Mouse (Mus musculus) heart, postnatal 0 days (tissue): ENCODE measurements around the gene Zbtb38. TPM values are rescaled to one million over a fixed set of nuclear protein-coding genes. Genes with fewer than 3 reads are reported as not detected.
A peak's percentile ranks its signal among the peaks of the same experiment; 100 is the strongest.

Experiments used
- ATAC-seq: fragments of 200-750 bp; cut with Nextera tagmentation; 2 replicates; pipeline ENCODE4 v1.8.0; 2017; ENCODE audit warnings: low read depth, moderate number of reproducible peaks, moderate library complexity; ENCODE audit not compliant: insufficient read depth
- DNase-seq: peaks from one replicate; pipeline ENCODE4 v3.0.0-alpha.2; 2016; ENCODE audit warnings: low spot score
- H3K27ac ChIP-seq: fragments of 300-500 bp; sonication (generic); 2 replicates; pipeline ENCODE4 v1.5.1; 2014; ENCODE audit warnings: low read depth, mild to moderate bottlenecking
- H3K27me3 ChIP-seq: fragments of 300-500 bp; sonication (generic); 2 replicates; pipeline ENCODE4 v1.6.1; 2014; ENCODE audit warnings: low read length, mixed read lengths; ENCODE audit not compliant: control insufficient read depth, insufficient read depth
- H3K36me3 ChIP-seq: fragments of 300-500 bp; sonication (generic); replicated peaks from 2 replicates; pipeline ENCODE4 v1.6.1; 2014; ENCODE audit warnings: low read length, mixed read lengths; ENCODE audit not compliant: control insufficient read depth, insufficient read depth
- H3K4me1 ChIP-seq: fragments of 300-500 bp; sonication (generic); 2 replicates; pipeline ENCODE4 v1.6.1; 2014; ENCODE audit warnings: antibody characterized with exemption; ENCODE audit not compliant: control insufficient read depth, insufficient read depth
- H3K4me2 ChIP-seq: fragments of 300-500 bp; sonication (generic); 2 replicates; pipeline ENCODE4 v1.6.1; 2014; ENCODE audit warnings: low read depth, mild to moderate bottlenecking, low read length, moderate library complexity
- H3K4me3 ChIP-seq: fragments of 300-500 bp; sonication (generic); 2 replicates; pipeline ENCODE4 v1.5.1; 2014; ENCODE audit warnings: low read depth, low read length
- H3K9ac ChIP-seq: fragments of 300-500 bp; sonication (generic); replicated peaks from 2 replicates; pipeline ENCODE4 v1.6.1; 2014; ENCODE audit warnings: low read depth, low read length, mixed read lengths
- H3K9me3 ChIP-seq: fragments of 300-500 bp; sonication (generic); replicated peaks from 2 replicates; pipeline ENCODE4 v1.6.1; 2016; ENCODE audit warnings: low read length; ENCODE audit not compliant: control insufficient read depth
- CTCF ChIP-seq: IDR thresholded peaks from 2 replicates; pipeline ENCODE4 v1.5.1; 2016; ENCODE audit warnings: antibody characterized with exemption, control low read depth, low read depth
- EP300 ChIP-seq: IDR thresholded peaks from 2 replicates; pipeline ENCODE4 v1.6.1; 2016; ENCODE audit warnings: antibody characterized with exemption, low read depth
- WGBS: fragments of 180-500 bp; shearing (Covaris S2); extraction: QIAGEN DNeasy Blood & Tissue Kit; methylation state at CpG from one replicate; pipeline ENCODE4 v1.1.7; 2014; 5-methylcytosine and 5-hydroxymethylcytosine counted together
- polyA plus RNA-seq: library from polyadenylated mRNA; unstranded; fragments of >200 nt; fragmentation: Nextera tagmentation; extraction: Ambion mirVana; gene quantifications from 2 replicates; pipeline ENCODE4 v1.2.1, GENCODE M21; 2015
- total RNA-seq: library from RNA; depleted of rRNA; stranded (reverse); fragments of >200 nt; gene quantifications from 2 replicates; pipeline ENCODE4 v1.2.3, GENCODE M21; 2014; ENCODE audit warnings: low replicate concordance; rRNA removed

The Zbtb38 gene
- total RNA-seq (31.8 and 44.5 TPM in 2 replicates), polyA plus RNA-seq (27.5 and 28.7 TPM in 2 replicates)

DNA sequence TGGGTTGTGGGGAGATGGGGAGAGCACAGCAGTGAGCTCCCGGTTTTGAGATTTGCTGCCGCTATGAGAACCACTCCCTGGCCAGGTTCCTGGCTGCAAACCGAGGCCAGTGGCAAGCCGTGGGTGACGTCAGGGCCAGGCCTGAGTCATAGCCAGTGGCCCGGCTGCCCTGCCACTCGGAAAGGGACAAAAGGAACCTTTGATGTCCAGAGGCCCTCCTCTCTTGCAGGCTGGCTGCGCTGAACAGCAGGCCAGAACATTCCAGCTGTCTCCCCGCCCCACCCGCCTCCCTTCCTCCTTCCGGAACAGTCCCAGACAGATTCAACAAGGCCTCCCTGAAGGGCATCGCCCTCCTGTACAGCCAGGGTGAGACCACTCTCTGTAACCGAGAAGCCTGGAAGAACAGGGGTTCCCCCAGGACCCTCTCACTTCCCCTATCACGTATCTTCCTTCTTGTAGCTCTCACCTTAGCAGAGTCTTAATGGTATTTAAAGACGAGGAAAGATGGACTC is at the start of gene Zbtb38:
Gene Zbtb38, minus strand, starts transcription at position 229 of the 512 bp plus-strand sequence.
- H3K36me3 ChIP-seq = peaks cover 30% of the 10 kb centered on the region
- H3K9me3 ChIP-seq = no peaks in the 10 kb centered on the region
- WGBS = 10% methylated on average over 15 of the region's 15 CpGs
- peak within 1 kb of the TSS; percentile 45 for H3K4me2 ChIP-seq
- peak within 1 kb of the TSS; percentile 86 for H3K27ac ChIP-seq
- DNase-seq = peak; percentile 94
- H3K27me3 ChIP-seq = no peaks in the 10 kb centered on the region
- H3K4me3 ChIP-seq = no peak within 1 kb of the TSS
- peaks cover 13% of the 10 kb centered on the region for H3K4me1 ChIP-seq
- no peak within 1 kb of the TSS for H3K9ac ChIP-seq
- no peak for TF ChIP-seq CTCF
- peak; percentile 95 for ATAC-seq

DNA sequence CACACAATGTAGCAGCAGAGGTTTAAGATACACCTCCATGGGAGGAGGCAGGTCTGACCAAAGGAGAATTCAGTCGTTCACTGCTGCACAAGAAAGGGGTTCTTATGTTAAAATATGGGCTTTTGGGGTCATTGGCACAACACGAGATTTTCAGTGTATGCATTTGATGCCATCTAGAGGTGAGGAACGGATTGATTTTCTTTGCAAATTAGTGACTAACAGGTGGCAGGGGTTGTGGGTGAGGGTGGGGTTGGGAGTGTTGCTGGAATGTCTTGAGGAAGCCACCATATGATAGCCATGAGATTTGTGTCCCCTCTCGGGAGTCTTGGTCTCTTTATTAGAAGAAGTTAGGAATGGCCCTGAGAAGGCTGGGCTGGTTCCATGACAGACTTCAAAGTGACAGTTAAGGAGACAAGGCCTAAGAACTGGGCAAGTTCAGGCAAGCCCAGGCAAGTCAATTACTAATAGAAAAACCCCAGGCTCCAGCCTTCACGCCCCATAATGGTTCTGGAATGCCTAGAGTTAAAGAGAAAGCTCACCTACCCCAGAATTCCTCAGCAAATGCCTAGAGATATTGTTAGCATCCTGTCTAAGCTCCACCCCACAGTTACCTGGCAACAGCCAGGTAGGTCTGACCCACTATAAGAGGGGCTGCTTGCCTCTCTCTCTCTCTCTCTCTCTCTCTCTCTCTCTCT is 47.6 kb upstream of the Zbtb38 start:
- Histone ChIP-seq H3K27ac (no peak overlapping the region), H3K36me3 (no peaks in the 10 kb centered on the region), H3K9ac (no peak overlapping the region), H3K4me1 (no peaks in the 10 kb centered on the region), H3K4me3 (no peak overlapping the region), H3K9me3 (no peaks in the 10 kb centered on the region), H3K27me3 (no peaks in the 10 kb centered on the region), H3K4me2 (no peak overlapping the region)
- 22% methylated on average over 5 of the region's 5 CpGs for WGBS
- TF ChIP-seq CTCF (peak; percentile 58), EP300 (no peak)
- DNase-seq = peak; percentile 26
- no peak for ATAC-seq

DNA sequence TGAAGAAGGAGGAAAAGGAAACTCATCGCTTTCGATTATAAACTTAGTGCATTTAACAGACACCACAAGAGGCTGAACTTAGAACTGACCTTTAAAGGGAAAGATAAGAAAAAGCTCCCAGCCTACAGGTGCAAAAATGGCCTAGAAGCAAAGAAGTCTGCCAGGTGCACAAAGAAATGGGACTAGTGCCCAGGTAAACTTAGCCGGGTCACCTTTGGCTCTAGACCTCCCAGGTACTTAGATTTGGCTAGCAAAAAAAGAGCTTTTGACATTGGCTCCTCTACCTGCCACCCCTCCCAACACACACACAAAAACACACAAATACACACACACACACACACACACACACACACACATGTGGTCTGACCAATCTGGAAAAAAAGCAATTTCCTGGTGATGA is 44.7 kb upstream of the Zbtb38 start:
- Histone ChIP-seq H3K27me3 (no peaks in the 10 kb centered on the region), H3K9me3 (no peaks in the 10 kb centered on the region), H3K9ac (no peak overlapping the region), H3K4me1 (no peaks in the 10 kb centered on the region), H3K27ac (no peak overlapping the region), H3K4me3 (no peak overlapping the region), H3K36me3 (no peaks in the 10 kb centered on the region), H3K4me2 (no peak overlapping the region)
- 93% methylated on average over 3 of the region's 3 CpGs for WGBS
- ATAC-seq (no peak), DNase-seq (no peak)
- TF ChIP-seq CTCF (no peak), EP300 (no peak)

DNA sequence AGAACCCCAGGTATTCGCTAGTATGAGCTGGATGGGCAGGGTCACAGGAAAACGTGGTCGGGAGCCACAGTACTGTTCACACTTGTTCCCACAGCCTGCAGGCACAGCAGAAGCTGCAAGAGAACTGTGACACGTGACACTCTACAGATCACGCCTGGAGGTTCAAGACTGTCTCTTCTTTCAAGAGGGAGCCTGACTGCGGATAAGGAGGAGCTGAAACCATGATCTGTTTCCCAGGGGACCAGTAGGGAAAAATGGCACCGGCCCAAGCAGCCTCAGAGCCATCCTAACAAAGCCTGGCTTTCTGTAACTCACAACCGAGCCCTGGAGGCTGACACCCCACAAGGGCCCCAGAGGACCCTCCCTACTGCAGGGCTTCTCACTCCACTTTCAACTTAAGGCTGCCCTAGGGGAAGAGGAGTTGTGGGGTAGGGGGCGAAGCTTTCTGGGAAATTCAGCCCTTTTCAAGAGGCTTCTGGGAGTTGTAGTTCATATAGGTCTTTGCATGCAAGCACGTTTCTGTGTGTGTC is 42.8 kb upstream of the Zbtb38 start:
- ATAC-seq = peak; percentile 82
- peak overlapping the region; percentile 36; the same call in 1 of the 2 replicates for H3K9ac ChIP-seq
- WGBS = 5% methylated on average over 10 of the region's 10 CpGs
- peak overlapping the region; percentile 75 for H3K4me2 ChIP-seq
- TF ChIP-seq CTCF (no peak), EP300 (no peak)
- peak overlapping the region; percentile 32; the same call in 1 of the 2 replicates for H3K27ac ChIP-seq
- no peaks in the 10 kb centered on the region for H3K4me1 ChIP-seq
- no peaks in the 10 kb centered on the region for H3K9me3 ChIP-seq
- peak; percentile 64 for DNase-seq
- peak overlapping the region; percentile 45 for H3K4me3 ChIP-seq
- H3K27me3 ChIP-seq = no peaks in the 10 kb centered on the region
- H3K36me3 ChIP-seq = no peaks in the 10 kb centered on the region

DNA sequence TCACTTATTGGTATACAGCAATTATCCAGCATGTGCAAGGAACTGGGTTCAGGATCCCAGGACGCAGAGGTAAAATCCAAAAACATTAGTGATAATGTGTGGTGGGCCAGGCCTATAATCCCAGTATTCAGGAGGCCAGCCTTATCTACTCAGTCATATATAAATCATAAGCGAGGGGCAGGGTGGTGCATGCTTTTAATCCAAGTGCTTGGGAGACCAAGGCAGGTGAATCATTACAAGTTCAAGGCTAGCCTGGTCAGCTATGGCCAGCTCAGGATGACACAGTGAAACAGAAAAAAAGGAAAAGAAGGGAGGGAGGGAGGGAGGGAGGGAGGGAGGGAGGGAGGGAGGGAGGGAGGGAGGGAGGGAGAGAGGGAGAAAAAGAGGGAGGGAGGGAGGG is 42.0 kb upstream of the Zbtb38 start:
- Histone ChIP-seq H3K4me1 (no peaks in the 10 kb centered on the region), H3K9ac (no peak overlapping the region), H3K36me3 (no peaks in the 10 kb centered on the region), H3K9me3 (no peaks in the 10 kb centered on the region), H3K27ac (no peak overlapping the region), H3K27me3 (no peaks in the 10 kb centered on the region), H3K4me3 (no peak overlapping the region), H3K4me2 (no peak overlapping the region)
- 84% methylated on average over 2 of the region's 2 CpGs for WGBS
- ATAC-seq = no peak
- TF ChIP-seq EP300 (no peak), CTCF (no peak)
- DNase-seq = no peak
